Mouse (Mus musculus) heart, postnatal 0 days (tissue): Measurements from ENCODE around the gene Slc9a3r1. TPM values are rescaled to one million over a fixed set of nuclear protein-coding genes. Genes with fewer than 3 reads are reported as not detected.

Experiments
- ATAC-seq: fragments of 200-750 bp; cut with Nextera tagmentation; 2 replicates; pipeline ENCODE4 v1.8.0; 2017; ENCODE audit warnings: low read depth, moderate number of reproducible peaks, moderate library complexity; ENCODE audit not compliant: insufficient read depth
- DNase-seq: peaks from one replicate; pipeline ENCODE4 v3.0.0-alpha.2; 2016; ENCODE audit warnings: low spot score
- H3K27ac ChIP-seq: fragments of 300-500 bp; sonication (generic); 2 replicates; pipeline ENCODE4 v1.5.1; 2014; ENCODE audit warnings: low read depth, mild to moderate bottlenecking
- H3K27me3 ChIP-seq: fragments of 300-500 bp; sonication (generic); 2 replicates; pipeline ENCODE4 v1.6.1; 2014; ENCODE audit warnings: low read length, mixed read lengths; ENCODE audit not compliant: control insufficient read depth, insufficient read depth
- H3K36me3 ChIP-seq: fragments of 300-500 bp; sonication (generic); replicated peaks from 2 replicates; pipeline ENCODE4 v1.6.1; 2014; ENCODE audit warnings: low read length, mixed read lengths; ENCODE audit not compliant: control insufficient read depth, insufficient read depth
- H3K4me1 ChIP-seq: fragments of 300-500 bp; sonication (generic); 2 replicates; pipeline ENCODE4 v1.6.1; 2014; ENCODE audit warnings: antibody characterized with exemption; ENCODE audit not compliant: control insufficient read depth, insufficient read depth
- H3K4me2 ChIP-seq: fragments of 300-500 bp; sonication (generic); 2 replicates; pipeline ENCODE4 v1.6.1; 2014; ENCODE audit warnings: low read depth, mild to moderate bottlenecking, low read length, moderate library complexity
- H3K4me3 ChIP-seq: fragments of 300-500 bp; sonication (generic); 2 replicates; pipeline ENCODE4 v1.5.1; 2014; ENCODE audit warnings: low read depth, low read length
- H3K9ac ChIP-seq: fragments of 300-500 bp; sonication (generic); replicated peaks from 2 replicates; pipeline ENCODE4 v1.6.1; 2014; ENCODE audit warnings: low read depth, low read length, mixed read lengths
- H3K9me3 ChIP-seq: fragments of 300-500 bp; sonication (generic); replicated peaks from 2 replicates; pipeline ENCODE4 v1.6.1; 2016; ENCODE audit warnings: low read length; ENCODE audit not compliant: control insufficient read depth
- CTCF ChIP-seq: IDR thresholded peaks from 2 replicates; pipeline ENCODE4 v1.5.1; 2016; ENCODE audit warnings: antibody characterized with exemption, control low read depth, low read depth
- EP300 ChIP-seq: IDR thresholded peaks from 2 replicates; pipeline ENCODE4 v1.6.1; 2016; ENCODE audit warnings: antibody characterized with exemption, low read depth
- WGBS: fragments of 180-500 bp; shearing (Covaris S2); extraction: QIAGEN DNeasy Blood & Tissue Kit; methylation state at CpG from one replicate; pipeline ENCODE4 v1.1.7; 2014; 5-methylcytosine and 5-hydroxymethylcytosine counted together
- polyA plus RNA-seq: library from polyadenylated mRNA; unstranded; fragments of >200 nt; fragmentation: Nextera tagmentation; extraction: Ambion mirVana; gene quantifications from 2 replicates; pipeline ENCODE4 v1.2.1, GENCODE M21; 2015
- total RNA-seq: library from RNA; depleted of rRNA; stranded (reverse); fragments of >200 nt; gene quantifications from 2 replicates; pipeline ENCODE4 v1.2.3, GENCODE M21; 2014; ENCODE audit warnings: low replicate concordance; rRNA removed

Gene Slc9a3r1
- total and polyA plus RNA-seq, 2 experiments from 2014 or later, result 12.3 to 13.6 TPM

- Histone ChIP-seq H3K4me1 (peaks cover 35% of the 10 kb centered on the region), H3K27ac (no peak overlapping the region), H3K4me2 (no peak overlapping the region), H3K36me3 (no peaks in the 10 kb centered on the region), H3K27me3 (no peaks in the 10 kb centered on the region), H3K9me3 (no peaks in the 10 kb centered on the region), H3K4me3 (no peak overlapping the region), H3K9ac (no peak overlapping the region)
- no peak for TF ChIP-seq EP300
- no peak for TF ChIP-seq CTCF
- DNase-seq (no peak), ATAC-seq (no peak)
- 56% methylated on average over 7 of the region's 7 CpGs for WGBS
Observed at GRCm38 (mm10) chr11:115228430-115228829, 65.3 kb downstream of the Slc9a3r1 start.

DNA sequence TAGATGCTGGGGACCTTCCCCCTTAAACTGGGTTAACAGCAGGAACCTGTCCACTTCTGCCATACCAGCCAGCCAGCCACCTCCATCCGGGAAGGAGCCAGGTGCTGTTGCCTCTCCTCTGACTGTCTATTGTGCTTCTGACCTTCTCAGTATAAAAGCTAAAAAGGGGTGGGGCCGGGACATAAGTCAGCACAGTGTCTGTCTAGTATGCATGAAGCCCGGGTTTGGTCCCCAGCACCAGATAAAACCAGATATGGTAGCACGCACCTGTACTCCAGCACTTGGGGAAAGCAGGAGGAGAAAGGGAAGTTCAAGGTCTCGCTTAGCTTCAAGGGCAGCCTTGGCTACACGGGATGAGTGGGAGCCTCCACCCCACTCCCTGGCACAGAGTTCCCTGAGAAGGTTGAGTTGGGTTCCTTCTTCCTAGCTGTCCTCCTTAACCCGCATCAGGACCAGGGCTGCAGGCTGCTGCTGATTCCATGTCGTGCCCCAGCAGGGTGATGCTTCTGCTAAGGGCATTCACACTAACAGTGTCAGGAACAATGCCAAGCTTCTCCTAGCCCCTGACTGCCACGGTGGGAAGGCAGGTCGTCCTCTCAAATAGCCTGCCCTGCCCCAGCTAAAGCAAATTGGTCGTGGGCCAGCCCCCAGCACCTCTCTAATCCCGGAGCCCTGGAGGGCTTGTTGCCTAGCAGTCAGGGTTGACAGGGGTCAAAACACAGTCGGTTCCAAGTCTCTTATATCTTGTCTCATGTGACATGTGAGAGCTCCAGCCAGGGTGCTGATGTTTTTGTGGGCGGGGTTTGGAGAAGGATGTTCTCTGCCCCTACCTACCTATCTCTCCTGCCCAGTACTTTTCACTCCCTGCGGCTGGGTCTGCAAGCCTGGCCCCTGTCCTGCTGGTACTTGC is 66.1 kb downstream of the Slc9a3r1 start:
- ATAC-seq (peak; percentile 77), DNase-seq (peak; percentile 46)
- no peak overlapping the region for H3K4me2 ChIP-seq
- peaks cover 28% of the 10 kb centered on the region for H3K4me1 ChIP-seq
- H3K27me3 ChIP-seq, result no peaks in the 10 kb centered on the region
- 43% methylated on average over 15 of the region's 15 CpGs for WGBS
- H3K9ac ChIP-seq, result no peak overlapping the region
- H3K9me3 ChIP-seq, result no peaks in the 10 kb centered on the region
- H3K27ac ChIP-seq, result 0 out of 2 replicates have a peak overlapping the region, but pooled peaks have one; percentile 7
- no peaks in the 10 kb centered on the region for H3K36me3 ChIP-seq
- TF ChIP-seq EP300 (no peak), CTCF (no peak)
- H3K4me3 ChIP-seq, result no peak overlapping the region

Other genes starting within 250 kb of the Slc9a3r1 start
- not detected in 2 replicates for gene Cd300lb, start 229.0 kb upstream of the Slc9a3r1 start, total RNA-seq
- gene Cd300lb, start 229.0 kb upstream of the Slc9a3r1 start, polyA plus RNA-seq, result 0.33 and 0.37 TPM in 2 replicates
- gene Cd300c, start 194.2 kb upstream of the Slc9a3r1 start, total RNA-seq, result not detected in 2 replicates
- not detected in 2 replicates for gene Cd300c, start 194.2 kb upstream of the Slc9a3r1 start, polyA plus RNA-seq
- not detected in 2 replicates for gene Cd300ld, start 173.4 kb upstream of the Slc9a3r1 start, total RNA-seq
- 0.31 and 0.32 TPM in 2 replicates for gene Cd300ld, start 173.4 kb upstream of the Slc9a3r1 start, polyA plus RNA-seq
- gene Cd300c2, start 161.5 kb upstream of the Slc9a3r1 start, total RNA-seq, result 0.19 and 3.2 TPM in 2 replicates
- 2.5 and 3.2 TPM in 2 replicates for gene Cd300c2, start 161.5 kb upstream of the Slc9a3r1 start, polyA plus RNA-seq
- gene Cd300ld2, start 147.1 kb upstream of the Slc9a3r1 start, total RNA-seq, result not detected in 2 replicates
- gene Cd300ld2, start 147.1 kb upstream of the Slc9a3r1 start, polyA plus RNA-seq, result not detected in 2 replicates
- not detected in 2 replicates for gene Cd300ld4, start 136.3 kb upstream of the Slc9a3r1 start, total RNA-seq
- gene Cd300ld4, start 136.3 kb upstream of the Slc9a3r1 start, polyA plus RNA-seq, result not detected in 2 replicates
- gene Cd300ld5, start 125.6 kb upstream of the Slc9a3r1 start, total RNA-seq, result not detected in 2 replicates
- not detected in 2 replicates for gene Cd300ld5, start 125.6 kb upstream of the Slc9a3r1 start, polyA plus RNA-seq
- not detected in 2 replicates for gene Cd300ld3, start 114.9 kb upstream of the Slc9a3r1 start, total RNA-seq
- gene Cd300ld3, start 114.9 kb upstream of the Slc9a3r1 start, polyA plus RNA-seq, result not detected in 2 replicates
- gene Cd300e, start 101.2 kb upstream of the Slc9a3r1 start, total RNA-seq, result not detected in 2 replicates
- gene Cd300e, start 101.2 kb upstream of the Slc9a3r1 start, polyA plus RNA-seq, result 0.07 TPM in 1 of 2 replicates, not detected in the other
- 0.04 and 2.0 TPM in 2 replicates for gene Rab37, start 71.9 kb upstream of the Slc9a3r1 start, total RNA-seq
- gene Rab37, start 71.9 kb upstream of the Slc9a3r1 start, polyA plus RNA-seq, result 1.1 and 1.3 TPM in 2 replicates
- gene Cd300lf, start 29.3 kb upstream of the Slc9a3r1 start, total RNA-seq, result 0.15 and 3.3 TPM in 2 replicates
- gene Cd300lf, start 29.3 kb upstream of the Slc9a3r1 start, polyA plus RNA-seq, result 0.63 and 0.96 TPM in 2 replicates
- 4.1 and 9.0 TPM in 2 replicates for gene Tmem104, start 24.1 kb downstream of the Slc9a3r1 start, total RNA-seq
- gene Tmem104, start 24.1 kb downstream of the Slc9a3r1 start, polyA plus RNA-seq, result 6.0 and 6.4 TPM in 2 replicates
- 7.7 and 8.0 TPM in 2 replicates for gene Nat9, start 24.5 kb downstream of the Slc9a3r1 start, total RNA-seq
- 21.1 and 21.6 TPM in 2 replicates for gene Nat9, start 24.5 kb downstream of the Slc9a3r1 start, polyA plus RNA-seq
- 0.15 and 1.6 TPM in 2 replicates for gene Grin2c, start 103.9 kb downstream of the Slc9a3r1 start, total RNA-seq
- not detected in 2 replicates for gene Grin2c, start 103.9 kb downstream of the Slc9a3r1 start, polyA plus RNA-seq
- 13.8 and 18.2 TPM in 2 replicates for gene Fdxr, start 113.7 kb downstream of the Slc9a3r1 start, total RNA-seq
- 9.6 and 10.1 TPM in 2 replicates for gene Fdxr, start 113.7 kb downstream of the Slc9a3r1 start, polyA plus RNA-seq
- gene Fads6, start 134.3 kb downstream of the Slc9a3r1 start, total RNA-seq, result 2.9 and 3.5 TPM in 2 replicates
- gene Fads6, start 134.3 kb downstream of the Slc9a3r1 start, polyA plus RNA-seq, result 0.33 and 0.34 TPM in 2 replicates
- gene Otop2, start 143.8 kb downstream of the Slc9a3r1 start, total RNA-seq, result 0.12 TPM in 1 of 2 replicates, not detected in the other
- gene Otop2, start 143.8 kb downstream of the Slc9a3r1 start, polyA plus RNA-seq, result not detected in 2 replicates
- 0.31 TPM in 1 of 2 replicates, not detected in the other for gene Ush1g, start 158.7 kb downstream of the Slc9a3r1 start, total RNA-seq
- 0.03 and 0.05 TPM in 2 replicates for gene Ush1g, start 158.7 kb downstream of the Slc9a3r1 start, polyA plus RNA-seq
- gene Otop3, start 171.4 kb downstream of the Slc9a3r1 start, total RNA-seq, result not detected in 2 replicates
- not detected in 2 replicates for gene Otop3, start 171.4 kb downstream of the Slc9a3r1 start, polyA plus RNA-seq
- 8.3 and 11.9 TPM in 2 replicates for gene Hid1, start 204.4 kb downstream of the Slc9a3r1 start, total RNA-seq
- gene Hid1, start 204.4 kb downstream of the Slc9a3r1 start, polyA plus RNA-seq, result 5.3 and 5.4 TPM in 2 replicates
- 23.1 and 26.7 TPM in 2 replicates for gene Cdr2l, start 218.6 kb downstream of the Slc9a3r1 start, total RNA-seq
- 5.2 and 5.6 TPM in 2 replicates for gene Cdr2l, start 218.6 kb downstream of the Slc9a3r1 start, polyA plus RNA-seq
- gene Mrpl58, start 240.4 kb downstream of the Slc9a3r1 start, total RNA-seq, result 107 and 285 TPM in 2 replicates
- gene Mrpl58, start 240.4 kb downstream of the Slc9a3r1 start, polyA plus RNA-seq, result 224 and 232 TPM in 2 replicates